Mouse (Mus musculus) ES-E14 (cell line): ENCODE data around the gene Rxra. TPM values are rescaled to one million over a fixed set of nuclear protein-coding genes. Genes with fewer than 3 reads are reported as not detected.

Experiments used
- DNase-seq: peaks from one replicate; pipeline ENCODE4 v3.0.0-alpha.2; 2013; ENCODE audit warnings: low read depth, low spot score
- H3K27ac ChIP-seq: 2 replicates; pipeline ENCODE4 v1.5.1; 2012; ENCODE audit warnings: low read depth, mild to moderate bottlenecking, low read length, moderate library complexity, mixed read lengths; ENCODE audit not compliant: poor library complexity, insufficient read depth, severe bottlenecking
- H3K36me3 ChIP-seq: 2 replicates; pipeline ENCODE4 v1.6.1; 2012; ENCODE audit warnings: mild to moderate bottlenecking, low read length, moderate library complexity, mixed read lengths; ENCODE audit not compliant: control insufficient read depth, poor library complexity, insufficient read depth, severe bottlenecking
- H3K4me1 ChIP-seq, 2 experiments: fragments of 150-350 bp in 1 of 2; sonication (generic) in 1 of 2; 2 replicates each; pipeline ENCODE4 v1.6.1; 2012; ENCODE audit warnings: low read length in 2 of 2, mild to moderate bottlenecking in 1 of 2, mixed read lengths in 1 of 2; ENCODE audit not compliant: control insufficient read depth in 2 of 2, insufficient read depth in 2 of 2, poor library complexity in 1 of 2
- H3K4me3 ChIP-seq, 2 experiments: fragments of 150-350 bp in 1 of 2; sonication (generic) in 1 of 2; 2 replicates each; pipeline ENCODE4 v1.5.1; 2012; ENCODE audit warnings: low read length in 2 of 2, low read depth in 1 of 2, mild to moderate bottlenecking in 1 of 2, mixed read lengths in 1 of 2; ENCODE audit not compliant: insufficient read depth in 1 of 2, poor library complexity in 1 of 2, severe bottlenecking in 1 of 2
- H3K9ac ChIP-seq: 2 replicates; pipeline ENCODE4 v1.6.1; 2012; ENCODE audit warnings: low read depth, mild to moderate bottlenecking, low read length, mixed read lengths; ENCODE audit not compliant: poor library complexity, insufficient read depth, severe bottlenecking
- H3K9me3 ChIP-seq: fragments of 150-350 bp; sonication (generic); 2 replicates; pipeline ENCODE4 v1.6.1; 2012; ENCODE audit warnings: low read depth, mild to moderate bottlenecking, low read length; ENCODE audit not compliant: control insufficient read depth, insufficient read depth
- CHD2 ChIP-seq: IDR thresholded peaks from 2 replicates; pipeline ENCODE4 v1.6.1; 2014; ENCODE audit warnings: mild to moderate bottlenecking, low read depth, low read length, inconsistent platforms
- HCFC1 ChIP-seq: IDR thresholded peaks from 2 replicates; pipeline ENCODE4 v1.6.1; 2012; ENCODE audit warnings: low read length, inconsistent platforms, borderline replicate concordance; ENCODE audit not compliant: insufficient read depth
- MAFK ChIP-seq: IDR thresholded peaks from 2 replicates; pipeline ENCODE4 v1.6.1; 2014; ENCODE audit warnings: mild to moderate bottlenecking, low read depth, low read length, inconsistent platforms; ENCODE audit not compliant: insufficient read depth
- ZC3H11A ChIP-seq: IDR thresholded peaks from 2 replicates; pipeline ENCODE4 v1.6.1; 2012; ENCODE audit warnings: low read depth, mild to moderate bottlenecking, inconsistent platforms, low read length, borderline replicate concordance
- ZNF384 ChIP-seq: IDR thresholded peaks from 2 replicates; pipeline ENCODE4 v1.6.1; 2012; ENCODE audit warnings: low read depth, low read length, inconsistent platforms
- in situ Hi-C, 2 experiments: fragments of 600-800 bp; cut with MboI; formaldehyde crosslinking; loops; one replicate each; pipeline ENCODE4 v1.15.1; 2025; ENCODE audit warnings: low sequenced_read_pairs in 2 of 2, inconsistent platforms in 1 of 2; ENCODE audit not compliant: unreplicated experiment in 2 of 2
- total RNA-seq: library from RNA; depleted of rRNA; stranded (reverse); fragments of 300-350 nt; gene quantifications from 2 replicates; pipeline ENCODE4 v1.2.3, GENCODE M21; 2012

The Rxra gene
- total RNA-seq, 1 experiment, result 21.0 TPM

GRCm38 (mm10) chr2:27745673-27746620 lies 69.7 kb downstream of the Rxra start:
- Histone ChIP-seq H3K4me3 (no peak overlapping the region), H3K9ac (peak overlapping the region; percentile 12; the same call in 1 of the 2 replicates), H3K36me3 (no peaks in the 10 kb centered on the region; the same call in 1 of the 2 replicates), H3K4me1 (peaks cover 8 to 34% of the 10 kb centered on the region in 2 experiments; a peak in 3 of 4 replicates), H3K27ac (peak overlapping the region; percentile 53; the same call in 1 of the 2 replicates), H3K9me3 (no peaks in the 10 kb centered on the region)
- TF ChIP-seq MAFK, result no peak
- TF ChIP-seq ZNF384, result no peak
- TF ChIP-seq HCFC1, result no peak
- no peak for TF ChIP-seq CHD2
- TF ChIP-seq ZC3H11A, result no peak
- in situ Hi-C loops, result no loop called here
- DNase-seq, result no peak

- Histone ChIP-seq H3K4me3 (no peak overlapping the region), H3K9me3 (no peaks in the 10 kb centered on the region), H3K36me3 (no peaks in the 10 kb centered on the region; the same call in 1 of the 2 replicates), H3K4me1 (peaks cover 8 to 33% of the 10 kb centered on the region in 2 experiments; a peak in 3 of 4 replicates), H3K27ac (no peak overlapping the region), H3K9ac (no peak overlapping the region)
- in situ Hi-C loops, result no loop called here
- TF ChIP-seq CHD2 (no peak), HCFC1 (no peak), ZNF384 (no peak), MAFK (no peak), ZC3H11A (no peak)
- no peak for DNase-seq
Measured at GRCm38 (mm10) chr2:27746854-27747253, 70.6 kb downstream of the Rxra start.

- in situ Hi-C loops, result no loop called here
- Histone ChIP-seq H3K9ac (no peak overlapping the region), H3K4me1 (peaks cover 8 to 33% of the 10 kb centered on the region in 2 experiments; a peak in 3 of 4 replicates), H3K4me3 (no peak overlapping the region), H3K36me3 (no peaks in the 10 kb centered on the region; the same call in 1 of the 2 replicates), H3K27ac (no peak overlapping the region), H3K9me3 (no peaks in the 10 kb centered on the region)
- TF ChIP-seq ZNF384 (no peak), HCFC1 (no peak), MAFK (no peak), CHD2 (no peak), ZC3H11A (no peak)
- DNase-seq, result no peak
Measured at GRCm38 (mm10) chr2:27748984-27749383, 72.7 kb downstream of the Rxra start.

- no peak for TF ChIP-seq ZC3H11A
- no peak for TF ChIP-seq ZNF384
- TF ChIP-seq HCFC1, result no peak
- TF ChIP-seq MAFK, result no peak
- TF ChIP-seq CHD2, result no peak
- Histone ChIP-seq H3K36me3 (peaks cover 2% of the 10 kb centered on the region; the same call in 1 of the 2 replicates), H3K27ac (no peak overlapping the region), H3K4me1 (peaks cover 4 to 22% of the 10 kb centered on the region in 2 experiments; a peak in 2 of 4 replicates), H3K9ac (no peak overlapping the region), H3K4me3 (no peak overlapping the region), H3K9me3 (no peaks in the 10 kb centered on the region)
- in situ Hi-C loops, result loop anchor here (5.0 to 25.0 kb wide), 2 partner anchors 198 to 463 kb away; no protein-coding TSS in a partner anchor
- no peak for DNase-seq
Measured at GRCm38 (mm10) chr2:27750399-27751134, 74.3 kb downstream of the Rxra start.
